Mouse (Mus musculus) heart, postnatal 0 days (tissue): ENCODE measurements around the gene Gm10097.

Experiments used
- CTCF ChIP-seq: IDR thresholded peaks from 2 replicates; pipeline ENCODE4 v1.5.1; 2016; ENCODE audit warnings: antibody characterized with exemption, control low read depth, low read depth
- EP300 ChIP-seq: IDR thresholded peaks from 2 replicates; pipeline ENCODE4 v1.6.1; 2016; ENCODE audit warnings: antibody characterized with exemption, low read depth

- no peak for TF ChIP-seq CTCF
- no peak for TF ChIP-seq EP300
Observed at GRCm38 (mm10) chr10:5075724-5076123, 6.7 kb downstream of the Gm10097 start.
